Mouse (Mus musculus): ENCODE results near the gene Ndufs3.

DNA sequence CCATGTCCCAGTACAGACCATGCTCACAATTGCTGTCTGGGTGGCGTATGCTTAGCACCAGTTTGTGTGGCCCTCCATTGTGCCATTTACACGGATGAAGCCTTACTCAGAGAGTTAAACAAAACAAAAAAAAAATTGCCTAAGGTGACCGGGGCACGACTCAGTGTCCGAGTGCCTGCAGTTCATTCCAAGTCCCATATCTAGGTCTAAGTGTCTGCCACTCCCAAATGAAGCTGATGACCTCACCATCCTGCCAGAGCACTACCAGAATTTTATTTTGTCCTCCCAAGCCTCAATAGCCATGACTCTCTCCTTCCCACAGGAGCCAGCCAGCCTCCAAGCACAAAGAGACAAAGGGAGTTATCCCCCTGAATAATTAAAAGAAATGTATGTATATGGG, 17.0 kb downstream of the Ndufs3 start:
- TF ChIP-seq POLR2A (IDR thresholded peaks at IDR 0.05; ENCODE audit: insufficient read length, low read depth) (no peak), MYOD1 (IDR thresholded peaks at IDR 0.05; ENCODE audit: control insufficient read depth in 1 of 3, insufficient read length in 2 of 3, low read depth in 2 of 3) (no peak), CEBPB (IDR thresholded peaks at IDR 0.05; ENCODE audit: insufficient read depth, poor library complexity, severe bottlenecking) (no peak), USF1 (IDR thresholded peaks at IDR 0.05; ENCODE audit: low read depth) (no peak), TCF12 (IDR thresholded peaks at IDR 0.05; ENCODE audit: insufficient read depth, poor library complexity, severe bottlenecking) (no peak), MAX (IDR thresholded peaks at IDR 0.05; ENCODE audit: low read depth) (no peak), E2F4 (IDR thresholded peaks at IDR 0.05; ENCODE audit: insufficient read depth) (no peak), POLR2AphosphoS2 (IDR thresholded peaks at IDR 0.05; ENCODE audit: insufficient read length, low read depth) (no peak)
